27 mouse cellular contexts compared by ENCODE assay signal in the genomic region with DNA sequence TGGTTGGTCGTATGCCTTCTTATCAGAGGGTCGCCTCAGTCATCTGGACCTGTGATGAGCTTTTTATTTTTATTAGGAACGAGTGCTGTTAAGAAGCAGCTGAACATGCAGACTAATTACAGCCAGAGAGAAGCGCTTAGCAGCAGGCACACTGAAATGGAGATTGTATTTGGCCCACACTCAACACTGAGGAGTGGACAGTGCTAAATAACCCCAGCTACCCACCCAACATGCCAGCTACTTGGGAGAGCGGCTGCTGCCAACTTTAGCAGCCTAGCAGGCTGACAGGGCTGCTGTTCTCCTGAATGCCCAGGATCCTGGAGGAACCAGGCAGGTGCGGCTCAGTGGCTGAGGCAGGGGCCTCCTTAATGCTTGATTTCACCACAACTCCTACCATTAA.
A peak's percentile ranks its signal among the peaks of the same experiment; 100 is the strongest.
DNase-seq lines count a peak whose midpoint lies in the region; ATAC-seq and TF ChIP-seq lines count a peak whose summit lies in the region.
"Had no signal": no experiment of that assay in that cellular context is flagged by ENCODE, and none has a peak within 500 bp of the region (broad histone marks: within the 10 kb centered on the region; RNA-seq: fewer than 3 reads in every experiment).

No protein-coding gene starts in this region.

- ATAC-seq in hindbrain, postnatal 0 days: peak; percentile 58; the same call in 1 of the 2 replicates
- ATAC-seq in hindbrain, embryonic 11.5 days (ENCODE audit: low FRiP score): no peak
- ATAC-seq in midbrain, postnatal 0 days (ENCODE audit: low FRiP score): no peak
- no peak for ATAC-seq in midbrain, embryonic 15.5 days (replicated peaks)
- ATAC-seq: forebrain, embryonic 14.5 days; forebrain, postnatal 0 days; intestine, embryonic 15.5 days; Patski had no signal

- WGBS in hindbrain, postnatal 0 days: 54% methylated on average over 6 of the region's 6 CpGs
- WGBS in hindbrain, embryonic 11.5 days: 88% methylated on average over 6 of the region's 6 CpGs
- 75% methylated on average over 6 of the region's 6 CpGs for WGBS in midbrain, postnatal 0 days
- WGBS in midbrain, embryonic 15.5 days: 78% methylated on average over 6 of the region's 6 CpGs

- H3K36me3 ChIP-seq in hindbrain, postnatal 0 days (ENCODE audit: insufficient read depth, low read length): no peaks in the 10 kb centered on the region
- H3K36me3 ChIP-seq in hindbrain, embryonic 11.5 days (ENCODE audit: control insufficient read depth, insufficient read depth, low read length): no peaks in the 10 kb centered on the region
- H3K36me3 ChIP-seq in midbrain, postnatal 0 days (ENCODE audit: insufficient read depth, low read length): no peaks in the 10 kb centered on the region
- no peaks in the 10 kb centered on the region for H3K36me3 ChIP-seq in midbrain, embryonic 15.5 days (replicated peaks)
- H3K36me3 ChIP-seq: embryonic facial prominence, embryonic 12.5 days; embryonic facial prominence, embryonic 15.5 days; G1E; heart, embryonic 12.5 days; heart, embryonic 15.5 days; hindbrain, embryonic 12.5 days; hindbrain, embryonic 15.5 days; intestine, embryonic 15.5 days had no signal

- TF ChIP-seq CTCF in hindbrain, postnatal 0 days (IDR thresholded peaks at IDR 0.05; ENCODE audit: low read depth): no peak
- no peak for TF ChIP-seq CTCF in midbrain, postnatal 0 days (IDR thresholded peaks at IDR 0.05)

- H3K9me3 ChIP-seq in hindbrain, postnatal 0 days (ENCODE audit: low read length): no peaks in the 10 kb centered on the region
- no peaks in the 10 kb centered on the region for H3K9me3 ChIP-seq in hindbrain, embryonic 11.5 days (ENCODE audit: control insufficient read depth, low read length)
- no peaks in the 10 kb centered on the region for H3K9me3 ChIP-seq in midbrain, postnatal 0 days (ENCODE audit: low read length)
- no peaks in the 10 kb centered on the region for H3K9me3 ChIP-seq in midbrain, embryonic 15.5 days
- H3K9me3 ChIP-seq: embryonic facial prominence, embryonic 12.5 days; embryonic facial prominence, embryonic 15.5 days; heart, embryonic 12.5 days; heart, embryonic 15.5 days; hindbrain, embryonic 12.5 days; hindbrain, embryonic 15.5 days; intestine, embryonic 15.5 days had no signal

- H3K4me1 ChIP-seq in hindbrain, postnatal 0 days (ENCODE audit: insufficient read depth, low read length): no peaks in the 10 kb centered on the region
- H3K4me1 ChIP-seq in hindbrain, embryonic 11.5 days (replicated peaks; ENCODE audit: control insufficient read depth, insufficient read depth, low read length): no peaks in the 10 kb centered on the region
- H3K4me1 ChIP-seq in midbrain, postnatal 0 days (ENCODE audit: insufficient read depth, low read length): no peaks in the 10 kb centered on the region
- H3K4me1 ChIP-seq in midbrain, embryonic 15.5 days: no peaks in the 10 kb centered on the region
- H3K4me1 ChIP-seq: embryonic facial prominence, embryonic 12.5 days; embryonic facial prominence, embryonic 15.5 days; heart, embryonic 12.5 days; heart, embryonic 15.5 days; hindbrain, embryonic 12.5 days; intestine, embryonic 15.5 days had no signal

- H3K9ac ChIP-seq in hindbrain, postnatal 0 days (replicated peaks; ENCODE audit: low read length): no peak overlapping the region
- H3K9ac ChIP-seq in hindbrain, embryonic 11.5 days (ENCODE audit: low read depth, low read length): no peak overlapping the region
- no peak overlapping the region for H3K9ac ChIP-seq in midbrain, postnatal 0 days (replicated peaks; ENCODE audit: low read length, poor library complexity, severe bottlenecking)
- H3K9ac ChIP-seq in midbrain, embryonic 15.5 days: no peak overlapping the region
- H3K9ac ChIP-seq: embryonic facial prominence, embryonic 12.5 days; embryonic facial prominence, embryonic 15.5 days; forebrain, postnatal 0 days; heart, embryonic 12.5 days; heart, embryonic 15.5 days; hindbrain, embryonic 12.5 days; hindbrain, embryonic 15.5 days; intestine, embryonic 15.5 days had no signal

- no peak overlapping the region for H3K4me3 ChIP-seq in hindbrain, postnatal 0 days (ENCODE audit: low read length)
- no peak overlapping the region for H3K4me3 ChIP-seq in hindbrain, embryonic 11.5 days (ENCODE audit: low read depth, low read length)
- no peak overlapping the region for H3K4me3 ChIP-seq in midbrain, postnatal 0 days (ENCODE audit: low read depth, low read length)
- H3K4me3 ChIP-seq in midbrain, embryonic 15.5 days: no peak overlapping the region
- H3K4me3 ChIP-seq: embryonic facial prominence, embryonic 12.5 days; embryonic facial prominence, embryonic 15.5 days; gastrocnemius, adult 2 months; heart, embryonic 12.5 days; heart, embryonic 15.5 days; hindbrain, embryonic 12.5 days; hindbrain, embryonic 15.5 days; intestine, embryonic 15.5 days had no signal

- no peaks in the 10 kb centered on the region for H3K27me3 ChIP-seq in hindbrain, postnatal 0 days (ENCODE audit: insufficient read depth, low read length)
- no peaks in the 10 kb centered on the region for H3K27me3 ChIP-seq in hindbrain, embryonic 11.5 days (ENCODE audit: control insufficient read depth, insufficient read depth, low read length)
- no peaks in the 10 kb centered on the region for H3K27me3 ChIP-seq in midbrain, postnatal 0 days (ENCODE audit: insufficient read depth, low read length)
- H3K27me3 ChIP-seq in midbrain, embryonic 15.5 days (replicated peaks): no peaks in the 10 kb centered on the region
- H3K27me3 ChIP-seq: embryonic facial prominence, embryonic 12.5 days; embryonic facial prominence, embryonic 15.5 days; heart, embryonic 12.5 days; heart, embryonic 15.5 days; hindbrain, embryonic 12.5 days; hindbrain, embryonic 15.5 days; intestine, embryonic 15.5 days; Patski had no signal

- DNase-seq in cerebellum, postnatal 14 days: peak; percentile 57 to 61
- DNase-seq in cerebellum, adult 8-10 months: no peak
- DNase-seq in hindbrain, postnatal 0 days (ENCODE audit: low spot score): peak; percentile 63
- no peak for DNase-seq in hindbrain, embryonic 11.5 days (ENCODE audit: low spot score)
- DNase-seq in midbrain, postnatal 0 days (ENCODE audit: low spot score): peak; percentile 67
- DNase-seq: adrenal gland, postnatal 10 days; adrenal gland, postnatal 36 days; B cell, adult 2 months; cerebellum, adult 11 months; cerebellum, adult 9-11 months; forebrain, postnatal 0 days; gastrocnemius, adult 2 months; gastrocnemius, postnatal 14 days; heart, adult 11 months; heart, postnatal 4 days; kidney, adult 11 months had no signal

- H3K27ac ChIP-seq in hindbrain, postnatal 0 days: no peak overlapping the region
- H3K27ac ChIP-seq in hindbrain, embryonic 11.5 days (ENCODE audit: low read depth, low read length): no peak overlapping the region
- no peak overlapping the region for H3K27ac ChIP-seq in midbrain, postnatal 0 days (ENCODE audit: low read depth, low read length)
- no peak overlapping the region for H3K27ac ChIP-seq in midbrain, embryonic 15.5 days
- H3K27ac ChIP-seq: embryonic facial prominence, embryonic 12.5 days; embryonic facial prominence, embryonic 15.5 days; gastrocnemius, adult 2 months; heart, embryonic 15.5 days; hindbrain, embryonic 12.5 days; hindbrain, embryonic 15.5 days; intestine, embryonic 15.5 days had no signal

- H3K4me2 ChIP-seq in hindbrain, postnatal 0 days (ENCODE audit: low read depth, low read length): no peak overlapping the region
- no peak overlapping the region for H3K4me2 ChIP-seq in hindbrain, embryonic 11.5 days (replicated peaks; ENCODE audit: low read depth, low read length)
- H3K4me2 ChIP-seq in midbrain, postnatal 0 days (ENCODE audit: low read depth, low read length, poor library complexity, severe bottlenecking): no peak overlapping the region
- H3K4me2 ChIP-seq in midbrain, embryonic 15.5 days: no peak overlapping the region
- H3K4me2 ChIP-seq: embryonic facial prominence, embryonic 12.5 days; embryonic facial prominence, embryonic 15.5 days; heart, embryonic 12.5 days; heart, embryonic 15.5 days; hindbrain, embryonic 12.5 days; hindbrain, embryonic 15.5 days; intestine, embryonic 15.5 days had no signal

Comparison
In these comparisons a context has a peak if more than half of its experiments do, and no peak if none do; other contexts are left out.
1. DNase-seq: peak in cerebellum, postnatal 14 days (2 of 2), hindbrain, postnatal 0 days (single experiment) and midbrain, postnatal 0 days (single experiment); none in cerebellum, adult 8-10 months (single experiment) and hindbrain, embryonic 11.5 days (single experiment).